Mouse (Mus musculus): ENCODE results near the gene Rhobtb1.

DNA sequence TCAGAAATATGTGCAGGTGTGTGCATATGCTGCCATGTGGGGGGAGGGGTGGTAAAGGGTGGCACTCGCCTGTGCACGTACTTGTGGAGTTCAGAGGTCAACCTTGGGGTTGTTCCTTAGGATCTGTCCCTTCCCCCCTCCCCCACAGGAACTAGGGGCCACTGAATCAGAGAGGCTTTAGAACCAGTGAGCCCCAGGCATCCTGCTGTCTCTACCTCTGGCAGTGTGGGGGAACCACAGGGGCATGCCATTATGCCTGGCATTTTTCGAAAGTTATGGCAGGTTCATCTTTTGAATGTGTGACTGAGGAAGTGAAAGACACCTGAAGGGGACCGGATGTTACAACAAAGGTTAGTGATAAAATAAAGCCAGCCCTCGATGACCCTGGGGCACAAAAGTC lies 59.4 kb downstream of the Rhobtb1 start:
- no peak for TF ChIP-seq CTCF (conservative IDR thresholded peaks at IDR 0.05; ENCODE audit: low read length)
- TF ChIP-seq NANOG (IDR thresholded peaks at IDR 0.05; ENCODE audit: borderline replicate concordance, low read length) = no peak
- no peak for TF ChIP-seq POU5F1 (IDR thresholded peaks at IDR 0.05; ENCODE audit: borderline replicate concordance, low read length)
